Mouse (Mus musculus): Measurements from ENCODE around the gene Afdn. TPM values are rescaled to one million over a fixed set of nuclear protein-coding genes. Genes with fewer than 3 reads are reported as not detected.
"Not testable (repeated sequence)": the region's sequence is repeated elsewhere in the genome, so short reads cannot be mapped to it uniquely, and the experiment has no call there.

The Afdn gene
- polyA plus RNA-seq, 1 experiment from 2014 or later: 78.1 TPM

DNA sequence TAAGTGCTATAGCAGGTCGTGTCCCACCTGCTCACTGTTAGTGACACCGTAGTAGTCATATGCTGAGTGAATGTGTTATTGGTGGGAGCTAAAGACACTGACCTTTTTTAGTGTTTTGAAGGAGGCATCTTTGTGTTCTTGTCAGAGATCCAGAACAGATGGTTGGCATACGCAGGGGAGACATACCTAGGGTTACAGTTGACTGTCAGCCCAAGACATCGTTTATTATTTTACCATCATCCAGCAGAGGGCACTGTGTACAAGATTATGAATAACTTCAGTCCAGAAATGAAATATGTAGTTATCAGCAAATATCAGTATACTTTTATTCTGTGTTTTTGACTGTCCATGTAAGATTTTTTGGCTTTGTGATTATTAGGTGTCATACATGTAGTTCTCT is 75.5 kb downstream of the Afdn start:
- no peak overlapping the region for H3K4me2 ChIP-seq (ENCODE audit: low read length)
- 74% methylated on average over 4 of the region's 4 CpGs for WGBS
- H3K9me3 ChIP-seq (ENCODE audit: control insufficient read depth, low read length): no peaks in the 10 kb centered on the region
- peaks cover 54% of the 10 kb centered on the region for H3K36me3 ChIP-seq (ENCODE audit: control insufficient read depth, insufficient read depth, low read length)
- H3K4me3 ChIP-seq (ENCODE audit: control insufficient read depth in 1 of 2, insufficient read depth in 1 of 2, low read depth in 1 of 2, low read length in 2 of 2): no peak overlapping the region
- no peak overlapping the region for H3K9ac ChIP-seq (ENCODE audit: low read length)
- no peaks in the 10 kb centered on the region for H3K27me3 ChIP-seq (ENCODE audit: control insufficient read depth, insufficient read depth, low read length)
- no peak for ATAC-seq (ENCODE audit: insufficient number of reproducible peaks, insufficient read depth, low FRiP score, low read depth)
- H3K4me1 ChIP-seq (ENCODE audit: control insufficient read depth in 2 of 2, insufficient read depth in 2 of 2, low read length in 2 of 2): no peaks in the 10 kb centered on the region
- no peak overlapping the region for H3K27ac ChIP-seq (replicated peaks in 1 of 2; ENCODE audit: control insufficient read depth in 1 of 2, insufficient read depth in 1 of 2, low read depth in 2 of 2, low read length in 2 of 2)

DNA sequence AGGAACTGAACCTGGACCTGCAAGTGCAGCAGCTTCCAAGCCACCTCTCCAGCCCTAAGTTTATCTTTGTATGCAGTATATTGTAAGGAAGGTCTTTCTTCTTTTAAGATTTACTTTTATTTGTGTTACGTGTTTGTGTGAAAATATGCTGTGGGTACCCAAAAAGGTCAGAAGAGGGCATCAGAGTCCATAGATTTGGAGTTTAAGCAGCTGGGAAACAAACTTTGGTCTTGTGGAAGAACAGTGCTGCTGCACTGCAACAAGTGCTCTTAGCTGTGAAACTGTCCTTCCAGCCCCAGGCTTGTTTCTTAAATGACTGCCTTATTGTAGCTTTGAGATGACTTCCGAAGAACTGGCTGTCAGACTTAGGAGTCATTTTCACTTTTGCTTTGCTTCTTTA is 89.8 kb downstream of the Afdn start:
- 92% methylated on average over 2 of the region's 2 CpGs for WGBS
- Histone ChIP-seq H3K27me3 (ENCODE audit: control insufficient read depth, insufficient read depth, low read length) (no peaks in the 10 kb centered on the region), H3K4me2 (ENCODE audit: low read length) (no peak overlapping the region), H3K4me3 (ENCODE audit: control insufficient read depth in 1 of 2, insufficient read depth in 1 of 2, low read depth in 1 of 2, low read length in 2 of 2) (no peak overlapping the region), H3K27ac (replicated peaks in 1 of 2; ENCODE audit: control insufficient read depth in 1 of 2, insufficient read depth in 1 of 2, low read depth in 2 of 2, low read length in 2 of 2) (no peak overlapping the region), H3K36me3 (ENCODE audit: control insufficient read depth, insufficient read depth, low read length) (peaks cover 85% of the 10 kb centered on the region), H3K9ac (ENCODE audit: low read length) (no peak overlapping the region), H3K4me1 (ENCODE audit: control insufficient read depth in 2 of 2, insufficient read depth in 2 of 2, low read length in 2 of 2) (no peaks in the 10 kb centered on the region), H3K9me3 (ENCODE audit: control insufficient read depth, low read length) (no peaks in the 10 kb centered on the region)
- ATAC-seq (ENCODE audit: insufficient number of reproducible peaks, insufficient read depth, low FRiP score, low read depth): no peak

DNA sequence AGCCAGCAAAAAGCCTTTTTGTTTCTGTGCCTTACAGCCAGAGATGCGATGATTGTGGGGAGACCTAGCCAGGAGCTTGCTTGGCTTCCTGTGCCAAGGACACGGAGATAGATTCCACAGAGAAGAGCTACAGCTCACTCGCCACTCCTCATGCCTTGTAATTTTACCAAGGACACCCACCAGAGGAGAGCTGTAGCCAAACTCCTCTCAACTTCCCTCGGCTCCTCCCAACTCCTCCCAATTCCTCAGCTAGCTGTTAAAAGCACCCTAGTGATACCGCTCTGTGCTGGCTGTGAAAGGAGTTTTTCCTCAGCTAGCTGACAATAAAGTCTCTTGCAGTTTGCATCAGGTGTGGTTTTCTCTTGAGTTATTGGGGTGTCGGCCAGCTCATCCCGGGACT is 93.5 kb downstream of the Afdn start:
- not testable (repeated sequence) for H3K27me3 ChIP-seq (ENCODE audit: control insufficient read depth, insufficient read depth, low read length); ATAC-seq (ENCODE audit: insufficient number of reproducible peaks, insufficient read depth, low FRiP score, low read depth)
- H3K36me3 ChIP-seq (ENCODE audit: control insufficient read depth, insufficient read depth, low read length): peaks cover 82% of the 10 kb centered on the region

DNA sequence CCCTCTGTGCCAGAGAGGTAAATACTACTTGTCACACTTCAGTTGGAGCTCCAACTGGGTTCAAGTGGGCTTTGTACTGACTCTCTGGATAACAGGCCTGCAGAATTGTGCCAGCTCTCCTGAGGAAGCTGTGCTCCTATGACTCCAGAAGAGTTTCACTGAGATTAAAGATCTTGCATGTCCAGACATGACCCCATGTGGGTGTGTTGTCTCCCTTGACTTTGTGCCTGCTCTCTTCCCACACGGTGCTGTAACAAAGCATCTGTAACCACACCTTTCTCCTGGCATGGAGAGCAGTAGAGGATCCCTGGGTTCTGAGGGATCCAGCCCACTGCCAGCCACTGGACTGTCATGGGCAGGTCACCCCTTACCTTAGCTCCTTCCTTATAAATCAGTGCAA is 95.1 kb downstream of the Afdn start:
- WGBS: 83% methylated on average over 1 of the region's 1 CpGs
- no peak overlapping the region for H3K9ac ChIP-seq (ENCODE audit: low read length)
- no peak for ATAC-seq (ENCODE audit: insufficient number of reproducible peaks, insufficient read depth, low FRiP score, low read depth)
- H3K4me3 ChIP-seq (ENCODE audit: control insufficient read depth in 1 of 2, insufficient read depth in 1 of 2, low read depth in 1 of 2, low read length in 2 of 2): no peak overlapping the region
- H3K4me1 ChIP-seq (ENCODE audit: control insufficient read depth in 2 of 2, insufficient read depth in 2 of 2, low read length in 2 of 2): no peaks in the 10 kb centered on the region
- H3K36me3 ChIP-seq (ENCODE audit: control insufficient read depth, insufficient read depth, low read length): peaks cover 78% of the 10 kb centered on the region
- no peaks in the 10 kb centered on the region for H3K9me3 ChIP-seq (ENCODE audit: control insufficient read depth, low read length)
- no peaks in the 10 kb centered on the region for H3K27me3 ChIP-seq (ENCODE audit: control insufficient read depth, insufficient read depth, low read length)
- H3K27ac ChIP-seq (replicated peaks in 1 of 2; ENCODE audit: control insufficient read depth in 1 of 2, insufficient read depth in 1 of 2, low read depth in 2 of 2, low read length in 2 of 2): no peak overlapping the region
- H3K4me2 ChIP-seq (ENCODE audit: low read length): no peak overlapping the region

More for the DNA sequence above, 93.5 kb downstream of the Afdn start:
- not testable (repeated sequence) for H3K27ac ChIP-seq (replicated peaks in 1 of 2; ENCODE audit: control insufficient read depth in 1 of 2, insufficient read depth in 1 of 2, low read depth in 2 of 2, low read length in 2 of 2); H3K4me3 ChIP-seq (ENCODE audit: control insufficient read depth in 1 of 2, insufficient read depth in 1 of 2, low read depth in 1 of 2, low read length in 2 of 2); H3K4me1 ChIP-seq (ENCODE audit: control insufficient read depth in 2 of 2, insufficient read depth in 2 of 2, low read length in 2 of 2); H3K4me2 ChIP-seq (ENCODE audit: low read length); H3K9ac ChIP-seq (ENCODE audit: low read length); H3K9me3 ChIP-seq (ENCODE audit: control insufficient read depth, low read length)
- WGBS: 86% methylated on average over 7 of the region's 7 CpGs

DNA sequence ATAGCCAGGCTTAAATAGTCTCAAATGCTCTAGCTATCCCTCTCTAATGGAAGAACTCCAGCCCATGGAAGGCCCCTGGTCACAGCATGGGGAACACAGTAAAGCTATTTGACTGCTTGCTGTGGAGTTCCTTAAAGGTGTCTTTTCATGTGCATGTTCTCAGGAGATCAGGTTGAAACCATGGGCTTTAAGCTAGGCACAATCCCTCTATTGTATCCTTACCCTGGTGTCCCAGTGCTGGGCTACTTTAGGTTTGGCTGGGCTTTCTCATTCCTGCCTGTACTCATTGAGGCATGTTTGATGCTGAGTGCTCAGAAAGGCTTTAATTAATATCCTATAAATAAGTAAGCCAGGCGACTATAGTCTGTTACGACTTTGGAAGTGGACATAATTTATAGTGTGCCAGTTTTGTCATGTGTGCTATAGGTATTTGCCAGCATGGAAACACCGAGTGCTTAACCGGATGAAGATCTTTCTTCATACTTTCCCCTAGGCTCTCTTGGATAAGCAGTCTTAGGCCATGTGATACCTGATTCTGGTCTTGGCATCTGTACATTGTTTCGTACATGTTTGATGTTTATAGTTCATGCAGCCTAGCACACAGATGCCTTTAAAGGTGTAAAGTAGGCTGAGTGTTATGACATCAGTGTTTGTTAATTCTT is 96.2 kb downstream of the Afdn start:
- Histone ChIP-seq H3K9me3 (ENCODE audit: control insufficient read depth, low read length) (no peaks in the 10 kb centered on the region), H3K9ac (ENCODE audit: low read length) (no peak overlapping the region), H3K27me3 (ENCODE audit: control insufficient read depth, insufficient read depth, low read length) (no peaks in the 10 kb centered on the region), H3K27ac (replicated peaks in 1 of 2; ENCODE audit: control insufficient read depth in 1 of 2, insufficient read depth in 1 of 2, low read depth in 2 of 2, low read length in 2 of 2) (no peak overlapping the region), H3K4me3 (ENCODE audit: control insufficient read depth in 1 of 2, insufficient read depth in 1 of 2, low read depth in 1 of 2, low read length in 2 of 2) (no peak overlapping the region), H3K4me1 (ENCODE audit: control insufficient read depth in 2 of 2, insufficient read depth in 2 of 2, low read length in 2 of 2) (no peaks in the 10 kb centered on the region), H3K4me2 (ENCODE audit: low read length) (no peak overlapping the region), H3K36me3 (ENCODE audit: control insufficient read depth, insufficient read depth, low read length) (peaks cover 77% of the 10 kb centered on the region)
- 86% methylated on average over 5 of the region's 5 CpGs for WGBS
- ATAC-seq (ENCODE audit: insufficient number of reproducible peaks, insufficient read depth, low FRiP score, low read depth): no peak

DNA sequence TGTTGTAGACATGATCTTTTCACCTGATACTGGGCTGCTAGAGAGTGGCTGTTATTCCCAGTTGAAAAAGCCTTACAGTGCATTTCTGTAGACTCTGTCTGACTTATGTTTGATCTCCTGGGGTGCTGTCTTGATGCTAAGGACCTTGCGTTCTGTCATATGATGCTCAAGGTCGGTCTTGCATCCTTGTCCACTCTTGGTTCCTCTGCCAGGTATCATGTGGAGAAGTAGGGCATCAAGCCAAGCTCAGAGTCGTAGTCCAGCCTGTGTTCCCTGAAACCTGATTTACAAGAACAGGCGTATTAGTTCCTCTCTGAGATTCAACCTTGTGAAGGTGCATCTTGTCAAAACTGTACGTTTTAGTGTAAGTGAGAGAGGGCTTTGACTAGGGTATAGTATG is 105.0 kb downstream of the Afdn start:
- H3K4me2 ChIP-seq (ENCODE audit: low read length): no peak overlapping the region
- H3K36me3 ChIP-seq (ENCODE audit: control insufficient read depth, insufficient read depth, low read length): peaks cover 65% of the 10 kb centered on the region
- 86% methylated on average over 5 of the region's 5 CpGs for WGBS
- H3K27me3 ChIP-seq (ENCODE audit: control insufficient read depth, insufficient read depth, low read length): no peaks in the 10 kb centered on the region
- H3K9me3 ChIP-seq (ENCODE audit: control insufficient read depth, low read length): no peaks in the 10 kb centered on the region
- no peak overlapping the region for H3K9ac ChIP-seq (ENCODE audit: low read length)
- H3K27ac ChIP-seq (replicated peaks in 1 of 2; ENCODE audit: control insufficient read depth in 1 of 2, insufficient read depth in 1 of 2, low read depth in 2 of 2, low read length in 2 of 2): no peak overlapping the region
- ATAC-seq (ENCODE audit: insufficient number of reproducible peaks, insufficient read depth, low FRiP score, low read depth): no peak
- no peak overlapping the region for H3K4me3 ChIP-seq (ENCODE audit: control insufficient read depth in 1 of 2, insufficient read depth in 1 of 2, low read depth in 1 of 2, low read length in 2 of 2)
- no peaks in the 10 kb centered on the region for H3K4me1 ChIP-seq (ENCODE audit: control insufficient read depth in 2 of 2, insufficient read depth in 2 of 2, low read length in 2 of 2)

DNA sequence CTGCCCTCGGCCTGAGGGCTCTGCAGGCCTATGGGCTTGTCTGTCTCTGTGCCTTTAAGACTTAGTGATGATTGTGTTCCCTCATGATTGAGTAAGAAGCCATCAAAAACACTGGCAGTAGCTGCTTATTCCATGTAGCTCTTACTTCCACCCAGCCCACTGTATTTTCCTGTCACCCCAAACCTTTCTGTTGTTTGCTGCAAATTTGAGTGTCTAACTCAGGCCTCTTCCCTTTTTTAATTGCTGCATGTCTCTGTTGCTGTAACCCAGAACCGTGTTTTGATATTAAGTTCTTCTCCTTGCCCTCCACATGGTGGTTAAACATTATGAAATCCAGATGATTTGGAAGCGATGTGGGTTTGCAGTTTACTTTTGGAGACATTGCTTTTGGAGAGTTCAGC is 106.6 kb downstream of the Afdn start:
- no peaks in the 10 kb centered on the region for H3K27me3 ChIP-seq (ENCODE audit: control insufficient read depth, insufficient read depth, low read length)
- H3K27ac ChIP-seq (replicated peaks in 1 of 2; ENCODE audit: control insufficient read depth in 1 of 2, insufficient read depth in 1 of 2, low read depth in 2 of 2, low read length in 2 of 2): no peak overlapping the region
- no peaks in the 10 kb centered on the region for H3K4me1 ChIP-seq (ENCODE audit: control insufficient read depth in 2 of 2, insufficient read depth in 2 of 2, low read length in 2 of 2)
- no peaks in the 10 kb centered on the region for H3K9me3 ChIP-seq (ENCODE audit: control insufficient read depth, low read length)
- H3K9ac ChIP-seq (ENCODE audit: low read length): no peak overlapping the region
- no peak overlapping the region for H3K4me3 ChIP-seq (ENCODE audit: control insufficient read depth in 1 of 2, insufficient read depth in 1 of 2, low read depth in 1 of 2, low read length in 2 of 2)
- peaks cover 55% of the 10 kb centered on the region for H3K36me3 ChIP-seq (ENCODE audit: control insufficient read depth, insufficient read depth, low read length)
- H3K4me2 ChIP-seq (ENCODE audit: low read length): no peak overlapping the region
- WGBS: 92% methylated on average over 3 of the region's 3 CpGs
- ATAC-seq (ENCODE audit: insufficient number of reproducible peaks, insufficient read depth, low FRiP score, low read depth): no peak

DNA sequence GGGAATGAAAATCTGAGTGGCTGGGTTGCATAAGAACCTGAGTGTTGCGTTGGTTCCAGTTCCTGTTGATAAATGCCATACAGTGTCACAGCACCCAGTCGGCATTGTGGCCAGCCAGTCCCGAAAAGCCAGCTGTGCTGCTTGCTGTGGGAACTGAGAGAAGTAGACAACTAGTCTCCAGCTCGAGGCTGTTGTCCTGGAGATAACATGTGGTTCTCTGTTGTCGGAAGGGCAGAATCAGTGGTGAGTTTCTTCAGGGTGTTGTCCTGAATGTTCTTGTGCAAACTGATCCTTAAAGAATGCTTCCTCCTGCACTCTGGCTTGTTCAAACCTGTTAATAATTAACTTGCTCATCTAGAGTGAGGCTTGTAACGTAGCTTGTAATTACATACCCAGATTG is 107.1 kb downstream of the Afdn start:
- H3K4me1 ChIP-seq (ENCODE audit: control insufficient read depth in 2 of 2, insufficient read depth in 2 of 2, low read length in 2 of 2): no peaks in the 10 kb centered on the region
- H3K4me3 ChIP-seq (ENCODE audit: control insufficient read depth in 1 of 2, insufficient read depth in 1 of 2, low read depth in 1 of 2, low read length in 2 of 2): no peak overlapping the region
- peaks cover 53% of the 10 kb centered on the region for H3K36me3 ChIP-seq (ENCODE audit: control insufficient read depth, insufficient read depth, low read length)
- H3K27me3 ChIP-seq (ENCODE audit: control insufficient read depth, insufficient read depth, low read length): no peaks in the 10 kb centered on the region
- no peak overlapping the region for H3K4me2 ChIP-seq (ENCODE audit: low read length)
- 56% methylated on average over 6 of the region's 6 CpGs for WGBS
- no peaks in the 10 kb centered on the region for H3K9me3 ChIP-seq (ENCODE audit: control insufficient read depth, low read length)
- no peak for ATAC-seq (ENCODE audit: insufficient number of reproducible peaks, insufficient read depth, low FRiP score, low read depth)
- H3K9ac ChIP-seq (ENCODE audit: low read length): no peak overlapping the region
- no peak overlapping the region for H3K27ac ChIP-seq (replicated peaks in 1 of 2; ENCODE audit: control insufficient read depth in 1 of 2, insufficient read depth in 1 of 2, low read depth in 2 of 2, low read length in 2 of 2)
